Mouse (Mus musculus): ENCODE data around the gene Ippk. TPM values are rescaled to one million over a fixed set of nuclear protein-coding genes. Genes with fewer than 3 reads are reported as not detected.

Gene Ippk
- polyA plus RNA-seq, 1 experiment from 2014 or later, result 13.8 TPM

- peaks cover 90% of the 10 kb centered on the region for H3K36me3 ChIP-seq (ENCODE audit: control insufficient read depth, insufficient read depth, low read length)
- no peak overlapping the region for H3K9ac ChIP-seq (ENCODE audit: low read depth, low read length)
- no peaks in the 10 kb centered on the region for H3K27me3 ChIP-seq (replicated peaks; ENCODE audit: control insufficient read depth, insufficient read depth, low read length)
- H3K9me3 ChIP-seq (ENCODE audit: control insufficient read depth, low read length), result no peaks in the 10 kb centered on the region
- H3K4me2 ChIP-seq (ENCODE audit: low read depth, low read length), result no peak overlapping the region
- H3K27ac ChIP-seq (replicated peaks; ENCODE audit: low read depth, low read length), result no peak overlapping the region
- ATAC-seq (ENCODE audit: low read depth), result no peak
- no peak for DNase-seq (ENCODE audit: low spot score)
- 90% methylated on average over 23 of the region's 23 CpGs for WGBS
- H3K4me3 ChIP-seq (ENCODE audit: low read depth, low read length), result no peak overlapping the region
- H3K4me1 ChIP-seq (ENCODE audit: control insufficient read depth, insufficient read depth, low read length), result no peaks in the 10 kb centered on the region
These were observed 38.1 kb upstream of the Ippk start for GRCm38 (mm10) chr13:49382997-49383396.

- no peaks in the 10 kb centered on the region for H3K27me3 ChIP-seq (replicated peaks; ENCODE audit: control insufficient read depth, insufficient read depth, low read length)
- ATAC-seq (ENCODE audit: low read depth) (no peak), DNase-seq (ENCODE audit: low spot score) (no peak)
- H3K4me2 ChIP-seq (ENCODE audit: low read depth, low read length), result no peak overlapping the region
- H3K4me3 ChIP-seq (ENCODE audit: low read depth, low read length), result no peak overlapping the region
- H3K4me1 ChIP-seq (ENCODE audit: control insufficient read depth, insufficient read depth, low read length), result no peaks in the 10 kb centered on the region
- H3K27ac ChIP-seq (replicated peaks; ENCODE audit: low read depth, low read length), result no peak overlapping the region
- WGBS, result 78% methylated on average over 16 of the region's 16 CpGs
- H3K9ac ChIP-seq (ENCODE audit: low read depth, low read length), result no peak overlapping the region
- H3K36me3 ChIP-seq (ENCODE audit: control insufficient read depth, insufficient read depth, low read length), result peaks cover 78% of the 10 kb centered on the region
- H3K9me3 ChIP-seq (ENCODE audit: control insufficient read depth, low read length), result no peaks in the 10 kb centered on the region
These were observed 36.1 kb upstream of the Ippk start for GRCm38 (mm10) chr13:49384751-49385463.

- Histone ChIP-seq H3K9ac (ENCODE audit: low read depth, low read length) (no peak overlapping the region), H3K4me1 (ENCODE audit: control insufficient read depth, insufficient read depth, low read length) (no peaks in the 10 kb centered on the region), H3K9me3 (ENCODE audit: control insufficient read depth, low read length) (no peaks in the 10 kb centered on the region), H3K4me2 (ENCODE audit: low read depth, low read length) (no peak overlapping the region), H3K27ac (replicated peaks; ENCODE audit: low read depth, low read length) (no peak overlapping the region), H3K36me3 (ENCODE audit: control insufficient read depth, insufficient read depth, low read length) (peaks cover 16% of the 10 kb centered on the region), H3K4me3 (ENCODE audit: low read depth, low read length) (no peak overlapping the region), H3K27me3 (replicated peaks; ENCODE audit: control insufficient read depth, insufficient read depth, low read length) (no peaks in the 10 kb centered on the region)
- 93% methylated on average over 2 of the region's 2 CpGs for WGBS
- ATAC-seq (ENCODE audit: low read depth) (no peak), DNase-seq (ENCODE audit: low spot score) (no peak)
These were observed 29.7 kb upstream of the Ippk start for GRCm38 (mm10) chr13:49391374-49391773.

- H3K9ac ChIP-seq (ENCODE audit: low read depth, low read length), result no peak overlapping the region
- H3K27ac ChIP-seq (replicated peaks; ENCODE audit: low read depth, low read length), result no peak overlapping the region
- DNase-seq (ENCODE audit: low spot score), result no peak
- peaks cover 3% of the 10 kb centered on the region; the same call in 1 of the 2 replicates for H3K36me3 ChIP-seq (ENCODE audit: control insufficient read depth, insufficient read depth, low read length)
- no peak overlapping the region for H3K4me3 ChIP-seq (ENCODE audit: low read depth, low read length)
- WGBS, result 88% methylated on average over 1 of the region's 1 CpGs
- no peaks in the 10 kb centered on the region for H3K27me3 ChIP-seq (replicated peaks; ENCODE audit: control insufficient read depth, insufficient read depth, low read length)
- no peaks in the 10 kb centered on the region for H3K9me3 ChIP-seq (ENCODE audit: control insufficient read depth, low read length)
- no peaks in the 10 kb centered on the region for H3K4me1 ChIP-seq (ENCODE audit: control insufficient read depth, insufficient read depth, low read length)
- no peak for ATAC-seq (ENCODE audit: low read depth)
- no peak overlapping the region for H3K4me2 ChIP-seq (ENCODE audit: low read depth, low read length)
These were observed 27.5 kb upstream of the Ippk start for GRCm38 (mm10) chr13:49393579-49393978.

- Histone ChIP-seq H3K4me2 (ENCODE audit: low read depth, low read length) (no peak overlapping the region), H3K36me3 (ENCODE audit: control insufficient read depth, insufficient read depth, low read length) (no peaks in the 10 kb centered on the region), H3K27me3 (replicated peaks; ENCODE audit: control insufficient read depth, insufficient read depth, low read length) (no peaks in the 10 kb centered on the region), H3K9ac (ENCODE audit: low read depth, low read length) (no peak overlapping the region), H3K4me1 (ENCODE audit: control insufficient read depth, insufficient read depth, low read length) (no peaks in the 10 kb centered on the region), H3K27ac (replicated peaks; ENCODE audit: low read depth, low read length) (no peak overlapping the region), H3K9me3 (ENCODE audit: control insufficient read depth, low read length) (no peaks in the 10 kb centered on the region), H3K4me3 (ENCODE audit: low read depth, low read length) (no peak overlapping the region)
- DNase-seq (ENCODE audit: low spot score), result no peak
- 92% methylated on average over 3 of the region's 3 CpGs for WGBS
- no peak for ATAC-seq (ENCODE audit: low read depth)
These were observed 26.1 kb upstream of the Ippk start for GRCm38 (mm10) chr13:49394886-49395447.

GRCm38 (mm10) chr13:49396798-49397197, 24.3 kb upstream of the Ippk start:
- 81% methylated on average over 1 of the region's 1 CpGs for WGBS
- no peak overlapping the region for H3K4me2 ChIP-seq (ENCODE audit: low read depth, low read length)
- H3K27ac ChIP-seq (replicated peaks; ENCODE audit: low read depth, low read length), result no peak overlapping the region
- no peaks in the 10 kb centered on the region for H3K9me3 ChIP-seq (ENCODE audit: control insufficient read depth, low read length)
- no peak overlapping the region for H3K4me3 ChIP-seq (ENCODE audit: low read depth, low read length)
- H3K27me3 ChIP-seq (replicated peaks; ENCODE audit: control insufficient read depth, insufficient read depth, low read length), result no peaks in the 10 kb centered on the region
- H3K4me1 ChIP-seq (ENCODE audit: control insufficient read depth, insufficient read depth, low read length), result no peaks in the 10 kb centered on the region
- ATAC-seq (ENCODE audit: low read depth) (no peak), DNase-seq (ENCODE audit: low spot score) (no peak)
- no peak overlapping the region for H3K9ac ChIP-seq (ENCODE audit: low read depth, low read length)
- no peaks in the 10 kb centered on the region for H3K36me3 ChIP-seq (ENCODE audit: control insufficient read depth, insufficient read depth, low read length)

GRCm38 (mm10) chr13:49398191-49398590, 22.9 kb upstream of the Ippk start:
- Histone ChIP-seq H3K36me3 (ENCODE audit: control insufficient read depth, insufficient read depth, low read length) (no peaks in the 10 kb centered on the region), H3K4me1 (ENCODE audit: control insufficient read depth, insufficient read depth, low read length) (no peaks in the 10 kb centered on the region), H3K9ac (ENCODE audit: low read depth, low read length) (no peak overlapping the region), H3K9me3 (ENCODE audit: control insufficient read depth, low read length) (no peaks in the 10 kb centered on the region), H3K27ac (replicated peaks; ENCODE audit: low read depth, low read length) (no peak overlapping the region), H3K27me3 (replicated peaks; ENCODE audit: control insufficient read depth, insufficient read depth, low read length) (no peaks in the 10 kb centered on the region), H3K4me3 (ENCODE audit: low read depth, low read length) (no peak overlapping the region), H3K4me2 (ENCODE audit: low read depth, low read length) (no peak overlapping the region)
- DNase-seq (ENCODE audit: low spot score) (no peak), ATAC-seq (ENCODE audit: low read depth) (no peak)
- 77% methylated on average over 8 of the region's 8 CpGs for WGBS

GRCm38 (mm10) chr13:49400139-49400538, 20.9 kb upstream of the Ippk start:
- H3K27ac ChIP-seq (replicated peaks; ENCODE audit: low read depth, low read length), result no peak overlapping the region
- WGBS, result 24% methylated on average over 6 of the region's 6 CpGs
- peak; percentile 86 for ATAC-seq (ENCODE audit: low read depth)

GRCm38 (mm10) chr13:49402628-49403027, 18.4 kb upstream of the Ippk start:
- WGBS, result 64% methylated on average over 2 of the region's 2 CpGs
- Histone ChIP-seq H3K36me3 (ENCODE audit: control insufficient read depth, insufficient read depth, low read length) (no peaks in the 10 kb centered on the region), H3K27me3 (replicated peaks; ENCODE audit: control insufficient read depth, insufficient read depth, low read length) (no peaks in the 10 kb centered on the region), H3K27ac (replicated peaks; ENCODE audit: low read depth, low read length) (no peak overlapping the region), H3K4me1 (ENCODE audit: control insufficient read depth, insufficient read depth, low read length) (no peaks in the 10 kb centered on the region), H3K9ac (ENCODE audit: low read depth, low read length) (no peak overlapping the region), H3K9me3 (ENCODE audit: control insufficient read depth, low read length) (no peaks in the 10 kb centered on the region), H3K4me3 (ENCODE audit: low read depth, low read length) (no peak overlapping the region), H3K4me2 (ENCODE audit: low read depth, low read length) (no peak overlapping the region)
- ATAC-seq (ENCODE audit: low read depth), result no peak
- no peak for DNase-seq (ENCODE audit: low spot score)

More at GRCm38 (mm10) chr13:49400139-49400538, 20.9 kb upstream of the Ippk start:
- Histone ChIP-seq H3K4me3 (ENCODE audit: low read depth, low read length) (no peak overlapping the region), H3K4me1 (ENCODE audit: control insufficient read depth, insufficient read depth, low read length) (no peaks in the 10 kb centered on the region), H3K36me3 (ENCODE audit: control insufficient read depth, insufficient read depth, low read length) (no peaks in the 10 kb centered on the region), H3K4me2 (ENCODE audit: low read depth, low read length) (no peak overlapping the region), H3K9ac (ENCODE audit: low read depth, low read length) (no peak overlapping the region), H3K9me3 (ENCODE audit: control insufficient read depth, low read length) (no peaks in the 10 kb centered on the region), H3K27me3 (replicated peaks; ENCODE audit: control insufficient read depth, insufficient read depth, low read length) (no peaks in the 10 kb centered on the region)
- peak; percentile 81 for DNase-seq (ENCODE audit: low spot score)

Data from embryonic facial prominence, embryonic 14.5 days (tissue).